Mouse (Mus musculus): ENCODE data around the gene H2-Q6.
"Not testable (repeated sequence)": the region's sequence is repeated elsewhere in the genome, so short reads cannot be mapped to it uniquely, and the experiment has no call there.

DNA sequence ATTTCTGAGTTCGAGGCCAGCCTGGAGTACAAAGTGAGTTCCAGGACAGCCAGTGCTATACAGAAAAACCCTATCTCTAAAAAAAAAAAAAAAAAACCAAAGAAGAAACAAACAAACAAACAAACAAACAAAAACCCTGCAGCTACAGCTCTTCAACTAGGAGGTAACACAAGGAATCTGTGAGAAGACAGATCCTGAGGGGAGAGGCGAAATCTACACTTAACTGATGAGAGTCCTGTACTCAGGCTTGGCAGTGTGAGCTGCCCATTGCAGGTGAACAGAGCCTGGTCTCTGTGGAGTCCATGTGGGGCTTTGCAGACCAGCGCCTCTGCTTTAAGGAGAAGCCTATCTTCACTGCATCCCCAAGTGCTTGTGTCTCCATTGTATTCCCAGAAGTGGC, 13.7 kb downstream of the H2-Q6 start:
- not testable (repeated sequence) for TF ChIP-seq MYOG (IDR thresholded peaks at IDR 0.05; ENCODE audit: control insufficient read depth, extremely low read depth, insufficient read length); CTCF (IDR thresholded peaks at IDR 0.05; ENCODE audit: control insufficient read depth, insufficient read depth, insufficient read length); MYOD1 (IDR thresholded peaks at IDR 0.05; ENCODE audit: control insufficient read depth, insufficient read length, low read depth)

Data from C2C12 (cell line).